Mouse (Mus musculus): ENCODE measurements at regions not wholly inside any gene's neighbourhood (a gene's known extent, or its start where the extent isn't known, plus 50 kb on each side); places are given as distances from the start of the nearest gene placed in this dataset.

- DNase-seq, result no peak
- intact Hi-C loops (cut with DNase I), result no loop called here
These were observed 97.9 kb upstream of the Eef1e1 start for GRCm38 (mm10) chr13:38756629-38757227.

GRCm38 (mm10) chr13:38753722-38754121 is 94.9 kb upstream of the Eef1e1 start:
- intact Hi-C loops (cut with DNase I), result no loop called here
- DNase-seq, result no peak

- DNase-seq, result no peak
- intact Hi-C loops (cut with DNase I), result no loop called here
These were observed 93.0 kb upstream of the Eef1e1 start for GRCm38 (mm10) chr13:38751876-38752275.

- DNase-seq, result no peak
- intact Hi-C loops (cut with DNase I), result no loop called here
These were observed 81.2 kb upstream of the Eef1e1 start for GRCm38 (mm10) chr13:38740066-38740465.

GRCm38 (mm10) chr13:38736361-38737035 is 77.6 kb upstream of the Eef1e1 start:
- intact Hi-C loops (cut with DNase I), result no loop called here
- no peak for DNase-seq

GRCm38 (mm10) chr13:38735294-38735693 is 76.4 kb upstream of the Eef1e1 start:
- DNase-seq, result no peak
- intact Hi-C loops (cut with DNase I), result no loop called here

GRCm38 (mm10) chr13:38733246-38733645 is 74.4 kb upstream of the Eef1e1 start:
- intact Hi-C loops (cut with DNase I), result no loop called here
- DNase-seq, result no peak

- no peak for DNase-seq
- intact Hi-C loops (cut with DNase I), result no loop called here
These were observed 66.6 kb upstream of the Eef1e1 start for GRCm38 (mm10) chr13:38725452-38725851.

- DNase-seq, result no peak
- intact Hi-C loops (cut with DNase I), result no loop called here
These were observed 62.3 kb upstream of the Eef1e1 start for GRCm38 (mm10) chr13:38721166-38721565.

- intact Hi-C loops (cut with DNase I), result no loop called here
- no peak for DNase-seq
These were observed 56.0 kb upstream of the Eef1e1 start for GRCm38 (mm10) chr13:38714838-38715237.

Data from heart, postnatal 10 days (tissue).